Mouse (Mus musculus): ENCODE results near the gene Dppa1. TPM values are rescaled to one million over a fixed set of nuclear protein-coding genes. Genes with fewer than 3 reads are reported as not detected.

Gene Dppa1
- polyA plus RNA-seq, 1 experiment, result not detected

DNA sequence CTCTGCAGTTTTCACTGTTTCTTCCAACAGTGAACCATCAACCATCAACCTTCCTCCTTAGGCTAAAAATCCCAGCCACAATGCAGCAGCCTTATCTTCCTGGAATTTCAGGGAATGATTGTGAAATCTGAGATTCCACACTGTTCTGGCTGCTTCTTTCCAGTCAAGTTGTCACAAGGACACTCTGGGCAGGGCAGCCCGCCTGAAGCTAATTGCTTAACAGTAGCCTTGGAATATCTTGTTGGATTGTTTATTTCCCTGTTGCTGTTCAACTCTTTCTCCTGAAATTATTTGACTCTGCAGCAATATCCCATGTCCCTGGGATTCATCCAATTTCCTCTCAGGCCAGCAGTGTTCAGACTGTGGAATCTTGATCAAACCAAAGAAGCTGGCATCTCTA is 64.4 kb downstream of the Dppa1 start:
- H3K4me1 ChIP-seq (ENCODE audit: control insufficient read depth, insufficient read depth, low read length), result no peaks in the 10 kb centered on the region
- no peak for TF ChIP-seq POLR2A (IDR thresholded peaks at IDR 0.05; ENCODE audit: low read depth, low read length)
- no peak for TF ChIP-seq CTCF (IDR thresholded peaks at IDR 0.05; ENCODE audit: borderline replicate concordance, insufficient read depth, low read length)
- no peak overlapping the region for H3K4me3 ChIP-seq (ENCODE audit: insufficient read depth, low read length)
- no peak overlapping the region for H3K27ac ChIP-seq (ENCODE audit: insufficient read depth, low read length)

DNA sequence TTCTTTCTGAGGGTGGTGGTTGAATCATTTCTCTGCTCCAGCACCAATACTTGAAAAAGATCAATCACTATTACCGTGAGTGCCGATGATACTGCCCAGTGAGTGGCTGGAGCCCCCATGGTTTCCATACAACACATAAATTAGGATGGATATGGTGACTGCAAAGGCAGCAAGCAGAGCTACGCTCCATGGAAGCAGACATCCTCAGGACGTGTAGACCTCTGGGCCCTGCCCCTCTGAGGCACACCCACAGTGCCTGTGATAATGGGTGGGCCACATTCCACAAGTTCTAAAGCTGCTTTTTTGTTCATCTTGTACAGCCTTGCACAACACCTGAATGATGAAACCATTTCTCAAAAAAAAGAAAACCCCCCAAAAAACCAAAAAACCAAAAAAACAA is 68.0 kb downstream of the Dppa1 start:
- Histone ChIP-seq H3K4me3 (ENCODE audit: insufficient read depth, low read length) (no peak overlapping the region), H3K4me1 (ENCODE audit: control insufficient read depth, insufficient read depth, low read length) (no peaks in the 10 kb centered on the region), H3K27ac (ENCODE audit: insufficient read depth, low read length) (no peak overlapping the region)
- TF ChIP-seq POLR2A (IDR thresholded peaks at IDR 0.05; ENCODE audit: low read depth, low read length) (no peak), CTCF (IDR thresholded peaks at IDR 0.05; ENCODE audit: borderline replicate concordance, insufficient read depth, low read length) (no peak)

Other genes starting within 250 kb of the Dppa1 start
- not detected in 2 replicates for gene Itk, start 239.7 kb downstream of the Dppa1 start, polyA plus RNA-seq (2011; ENCODE audit: insufficient read length, low read depth, missing spikeins)
- not detected in 2 replicates for gene Fam71b, start 232.7 kb downstream of the Dppa1 start, polyA plus RNA-seq (2011; ENCODE audit: insufficient read length, low read depth, missing spikeins)
- 49.1 and 50.9 TPM in 2 replicates for gene Med7, start 192.3 kb downstream of the Dppa1 start, polyA plus RNA-seq (2011; ENCODE audit: insufficient read length, low read depth, missing spikeins)
- gene Havcr2, start 174.3 kb downstream of the Dppa1 start, polyA plus RNA-seq (2011; ENCODE audit: insufficient read length, low read depth, missing spikeins), result 0.44 and 1.9 TPM in 2 replicates
- not detected in 2 replicates for gene Gm12169, start 105.0 kb downstream of the Dppa1 start, polyA plus RNA-seq (2011; ENCODE audit: insufficient read length, low read depth, missing spikeins)
- gene BC053393, start 57.7 kb downstream of the Dppa1 start, polyA plus RNA-seq (2011; ENCODE audit: insufficient read length, low read depth, missing spikeins), result not detected in 2 replicates
- not detected in 2 replicates for gene Timd2, start 77.8 kb upstream of the Dppa1 start, polyA plus RNA-seq (2011; ENCODE audit: insufficient read length, low read depth, missing spikeins)
- gene Havcr1, start 105.8 kb upstream of the Dppa1 start, polyA plus RNA-seq (2011; ENCODE audit: insufficient read length, low read depth, missing spikeins), result not detected in 2 replicates
- not detected in 2 replicates for gene Timd4, start 181.5 kb upstream of the Dppa1 start, polyA plus RNA-seq (2011; ENCODE audit: insufficient read length, low read depth, missing spikeins)